Mouse (Mus musculus) neural tube, embryonic 15.5 days (tissue): ENCODE measurements around the gene Ddx39. TPM values are rescaled to one million over a fixed set of nuclear protein-coding genes. Genes with fewer than 3 reads are reported as not detected.

Source experiments
- ATAC-seq: fragments of 200-750 bp; cut with Nextera tagmentation; 2 replicates; pipeline ENCODE4 v1.8.0; 2017; ENCODE audit warnings: mild to moderate bottlenecking, moderate TSS enrichment, moderate library complexity; ENCODE audit not compliant: low FRiP score
- H3K27ac ChIP-seq: fragments of 300-500 bp; sonication (generic); replicated peaks from 2 replicates; pipeline ENCODE4 v1.5.1; 2015; ENCODE audit warnings: mild to moderate bottlenecking, inconsistent platforms
- H3K27me3 ChIP-seq: fragments of 300-500 bp; sonication (generic); replicated peaks from 2 replicates; pipeline ENCODE4 v1.6.1; 2015; ENCODE audit warnings: inconsistent platforms
- H3K36me3 ChIP-seq: fragments of 300-500 bp; sonication (generic); 2 replicates; pipeline ENCODE4 v1.6.1; 2015; ENCODE audit warnings: inconsistent platforms
- H3K4me1 ChIP-seq: fragments of 300-500 bp; sonication (generic); 2 replicates; pipeline ENCODE4 v1.6.1; 2015; ENCODE audit warnings: inconsistent platforms
- H3K4me2 ChIP-seq: fragments of 300-500 bp; sonication (generic); 2 replicates; pipeline ENCODE4 v1.6.1; 2015; ENCODE audit warnings: inconsistent platforms, mild to moderate bottlenecking, moderate library complexity
- H3K4me3 ChIP-seq: fragments of 300-500 bp; sonication (generic); replicated peaks from 2 replicates; pipeline ENCODE4 v1.5.1; 2015; ENCODE audit warnings: mild to moderate bottlenecking, inconsistent platforms
- H3K9ac ChIP-seq: fragments of 300-500 bp; sonication (generic); replicated peaks from 2 replicates; pipeline ENCODE4 v1.6.1; 2015; ENCODE audit warnings: mild to moderate bottlenecking, inconsistent platforms
- H3K9me3 ChIP-seq: fragments of 300-500 bp; sonication (generic); replicated peaks from 2 replicates; pipeline ENCODE4 v1.6.1; 2016; ENCODE audit warnings: inconsistent platforms
- WGBS: fragments of 180-500 bp; shearing (Covaris S2); methylation state at CpG from one replicate; pipeline ENCODE4 v1.1.7; 2015; ENCODE audit warnings: mixed read lengths; 5-methylcytosine and 5-hydroxymethylcytosine counted together
- polyA plus RNA-seq: library from polyadenylated mRNA; unstranded; fragments of >200 nt; fragmentation: Nextera tagmentation; extraction: Ambion mirVana; gene quantifications from 2 replicates; pipeline ENCODE4 v1.2.1, GENCODE M21; 2015

Ddx39 gene
- polyA plus RNA-seq, 1 experiment from 2014 or later = 86.5 TPM

DNA sequence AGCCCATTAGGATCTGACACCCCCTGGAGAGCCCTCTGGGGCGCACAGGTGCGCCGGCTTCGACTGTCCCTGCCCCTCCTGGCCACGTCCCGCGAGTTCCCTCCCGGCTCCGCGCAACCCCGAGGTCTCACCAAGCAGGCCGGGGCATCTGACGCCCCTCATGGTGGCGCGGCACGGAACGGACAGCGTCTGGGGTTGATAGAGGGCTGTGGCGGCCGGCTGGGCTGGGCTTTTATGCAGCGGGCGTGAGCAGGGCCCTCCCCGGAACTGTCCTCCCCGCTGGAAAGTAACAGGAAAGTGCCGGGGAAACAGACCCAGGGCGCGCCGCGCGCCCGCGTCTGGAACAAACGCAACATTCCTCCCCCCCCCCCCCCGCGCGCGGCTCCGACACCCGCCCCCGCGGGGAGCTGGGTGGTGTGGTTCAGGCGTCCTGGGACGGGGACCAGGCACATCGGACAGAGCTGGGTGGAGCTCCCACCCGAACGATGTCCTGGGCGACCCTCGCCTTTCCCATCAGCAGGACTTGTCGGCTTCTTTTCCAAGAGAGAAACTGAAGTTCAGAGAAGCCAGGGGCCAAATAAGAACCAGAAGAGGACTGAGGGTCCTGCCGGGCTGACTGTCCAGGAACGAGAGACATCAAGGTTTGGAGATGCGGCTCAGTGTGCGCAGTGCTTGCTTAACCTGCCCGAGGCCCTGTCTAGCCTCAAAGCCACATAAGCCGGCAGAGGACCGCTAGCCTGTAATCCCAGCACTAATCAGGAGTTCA is 26.2 kb downstream of the Ddx39 start, which contains the start of gene Adgre5:
Gene Adgre5 (minus strand): TSS at position 351 of the 766 bp plus-strand sequence.
- Histone ChIP-seq H3K27ac (peak within 1 kb of the TSS; percentile 64), H3K27me3 (peaks cover 39% of the 10 kb centered on the region), H3K4me1 (peaks cover 10% of the 10 kb centered on the region), H3K4me2 (peak within 1 kb of the TSS; percentile 88), H3K9me3 (no peaks in the 10 kb centered on the region), H3K9ac (peak within 1 kb of the TSS; percentile 54), H3K4me3 (peak within 1 kb of the TSS; percentile 46), H3K36me3 (no peaks in the 10 kb centered on the region)
- WGBS = 2% methylated on average over 41 of the region's 56 CpGs
- no peak; the same call in 1 of the 2 replicates for ATAC-seq

DNA sequence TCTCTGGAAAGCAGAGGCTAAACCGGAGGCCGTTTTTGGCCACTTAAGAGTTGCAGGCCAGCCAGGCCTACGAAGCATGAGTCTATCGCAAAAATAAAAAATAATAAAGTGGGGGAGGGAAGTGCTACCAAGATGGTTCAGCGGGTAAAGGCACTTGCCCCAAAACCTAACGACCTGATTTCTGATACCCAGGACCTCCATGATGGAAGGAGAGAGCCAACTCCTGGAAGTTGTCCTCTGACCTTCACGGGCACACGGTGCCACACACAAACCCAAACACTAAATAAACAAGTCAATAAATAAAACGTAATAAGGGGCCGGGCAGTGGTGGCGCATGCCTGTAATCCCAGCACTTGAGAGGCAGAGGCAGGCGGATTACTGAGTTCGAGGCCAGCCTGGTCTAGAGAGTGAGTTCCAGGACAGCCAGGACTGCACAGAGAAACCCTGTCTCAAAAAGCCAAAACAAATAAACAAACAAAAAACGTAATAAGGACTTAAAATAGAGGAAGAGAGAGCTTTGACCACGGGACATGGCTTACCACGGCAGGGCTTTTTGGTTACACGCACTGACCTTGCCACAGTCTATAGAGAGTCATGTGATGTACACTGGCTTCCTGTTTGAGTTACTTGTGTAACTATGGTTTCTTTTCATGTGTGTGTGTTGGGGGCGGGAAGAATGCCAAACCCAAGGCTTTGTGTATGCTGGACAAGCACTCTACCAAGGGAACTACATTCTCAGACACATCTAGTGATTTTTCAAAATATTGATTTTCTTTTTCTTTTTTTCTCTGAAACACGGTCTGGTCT is 27.1 kb downstream of the Ddx39 start:
- Histone ChIP-seq H3K4me1 (peaks cover 10% of the 10 kb centered on the region), H3K36me3 (no peaks in the 10 kb centered on the region), H3K9ac (no peak overlapping the region), H3K9me3 (no peaks in the 10 kb centered on the region), H3K4me3 (peak overlapping the region; percentile 46; the same call in 1 of the 2 replicates), H3K27me3 (peaks cover 39% of the 10 kb centered on the region), H3K27ac (no peak overlapping the region), H3K4me2 (peak overlapping the region; percentile 88)
- WGBS = 77% methylated on average over 19 of the region's 19 CpGs
- no peak for ATAC-seq

DNA sequence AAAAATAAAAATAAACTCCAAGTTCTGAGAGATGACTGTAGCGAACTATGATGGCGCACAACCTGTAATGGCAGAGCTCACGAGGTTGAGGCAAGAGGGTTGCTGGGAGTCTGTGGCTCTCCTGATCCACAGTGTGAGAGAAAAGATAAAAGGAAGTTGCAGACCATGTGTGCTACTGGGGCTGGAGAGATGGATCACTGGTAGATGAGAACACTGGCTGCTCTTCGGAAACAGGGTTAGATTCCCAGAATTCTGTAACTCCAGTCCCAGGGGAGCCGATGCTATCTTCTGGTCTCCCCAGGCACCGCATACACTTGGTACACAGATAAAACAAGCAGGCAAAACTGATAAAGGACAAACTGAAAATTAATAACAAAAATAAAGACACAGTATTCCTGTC is 28.0 kb downstream of the Ddx39 start:
- Histone ChIP-seq H3K9ac (no peak overlapping the region), H3K4me1 (peaks cover 17% of the 10 kb centered on the region), H3K27ac (no peak overlapping the region), H3K9me3 (no peaks in the 10 kb centered on the region), H3K36me3 (no peaks in the 10 kb centered on the region), H3K27me3 (peaks cover 39% of the 10 kb centered on the region), H3K4me3 (no peak overlapping the region), H3K4me2 (no peak overlapping the region)
- no peak for ATAC-seq
- WGBS = 95% methylated on average over 6 of the region's 6 CpGs

DNA sequence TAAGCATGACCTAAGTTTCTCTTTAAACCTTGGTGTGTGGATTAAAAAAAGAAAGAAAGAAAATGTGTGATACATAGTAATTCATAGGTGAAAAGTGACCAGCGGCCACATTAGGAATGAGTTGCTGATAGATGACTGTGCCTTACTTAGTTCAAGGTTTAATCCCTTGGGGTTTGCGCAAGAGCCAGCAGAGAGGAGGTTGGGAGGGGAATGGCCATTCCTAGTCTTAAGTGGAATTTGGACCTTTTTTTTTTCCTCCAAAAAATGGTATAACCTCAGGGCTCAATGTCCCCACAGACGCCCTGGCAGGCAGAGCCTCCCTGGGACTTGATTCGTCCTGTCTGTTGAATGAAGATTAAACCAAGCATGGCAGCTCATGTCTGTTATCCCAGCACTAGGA is 29.1 kb downstream of the Ddx39 start:
- Histone ChIP-seq H3K4me3 (no peak overlapping the region), H3K27ac (no peak overlapping the region), H3K36me3 (no peaks in the 10 kb centered on the region), H3K27me3 (peaks cover 45% of the 10 kb centered on the region), H3K4me2 (no peak overlapping the region), H3K9me3 (no peaks in the 10 kb centered on the region), H3K9ac (no peak overlapping the region), H3K4me1 (peaks cover 26% of the 10 kb centered on the region)
- WGBS = 92% methylated on average over 4 of the region's 4 CpGs
- no peak for ATAC-seq

DNA sequence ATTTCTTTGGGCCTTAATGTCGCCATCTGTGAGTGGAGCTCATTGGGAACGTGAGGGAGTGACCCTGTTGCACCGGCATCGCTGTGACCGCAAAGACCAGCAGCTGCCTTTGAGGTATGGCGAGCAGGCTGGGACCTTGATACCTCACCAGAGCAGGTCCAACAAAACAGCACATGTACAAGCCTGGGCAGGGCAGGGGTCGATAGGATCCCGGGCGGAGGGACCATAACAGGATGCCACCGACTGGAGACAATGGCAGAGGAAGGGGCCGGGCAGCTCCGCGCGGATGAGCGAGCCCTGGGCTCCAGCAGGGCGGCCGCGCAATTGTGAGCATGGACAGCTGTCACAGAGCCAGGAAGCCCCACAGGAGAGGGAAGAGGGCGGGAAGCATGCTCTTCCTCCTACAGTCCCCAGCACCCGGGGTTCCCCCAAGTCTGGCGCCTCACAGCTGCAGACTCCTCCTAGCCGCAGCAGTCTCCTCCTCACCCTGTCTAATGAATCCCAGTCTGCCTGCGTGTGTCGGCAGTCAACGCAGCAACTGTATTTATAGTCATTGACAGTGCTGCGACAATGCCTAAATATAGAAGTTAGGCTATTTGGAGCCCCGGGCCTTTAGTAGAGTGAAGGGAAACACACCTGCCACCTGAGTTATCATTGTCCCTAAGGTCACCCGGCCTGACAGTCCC is 32.8 kb downstream of the Ddx39 start:
- peak; percentile 76 for ATAC-seq
- WGBS = 1% methylated on average over 28 of the region's 28 CpGs

DNA sequence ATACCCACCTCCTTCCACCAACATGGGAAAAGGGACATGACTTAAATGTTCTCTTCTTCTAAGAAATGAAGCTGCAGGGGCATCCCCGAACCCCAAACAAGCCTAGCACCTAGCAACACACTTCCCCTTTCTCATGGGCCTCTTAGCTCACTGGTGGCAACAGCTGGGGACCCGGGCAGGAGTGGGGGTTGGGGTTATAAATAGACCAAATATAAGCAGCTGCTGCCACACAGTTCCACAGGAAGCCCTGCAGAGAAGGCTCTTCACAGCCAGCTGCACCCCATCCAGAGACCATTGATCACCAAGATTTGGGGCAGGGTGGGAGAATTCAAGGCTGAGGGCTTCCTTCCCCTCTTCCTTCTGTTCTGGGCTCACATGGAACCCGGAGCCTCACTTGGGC is 33.7 kb downstream of the Ddx39 start:
- peak overlapping the region; percentile 37; the same call in 1 of the 2 replicates for H3K27ac ChIP-seq
- H3K9ac ChIP-seq = no peak overlapping the region
- H3K9me3 ChIP-seq = no peaks in the 10 kb centered on the region
- H3K4me3 ChIP-seq = no peak overlapping the region
- ATAC-seq = no peak
- WGBS = 34% methylated on average over 3 of the region's 3 CpGs
- H3K4me2 ChIP-seq = peak overlapping the region; percentile 80; the same call in 1 of the 2 replicates
- no peaks in the 10 kb centered on the region for H3K36me3 ChIP-seq
- peaks cover 8% of the 10 kb centered on the region for H3K27me3 ChIP-seq
- H3K4me1 ChIP-seq = peaks cover 16% of the 10 kb centered on the region

More for the DNA sequence above, 32.8 kb downstream of the Ddx39 start:
- no peaks in the 10 kb centered on the region for H3K9me3 ChIP-seq
- no peaks in the 10 kb centered on the region for H3K36me3 ChIP-seq
- H3K4me3 ChIP-seq = peak overlapping the region; percentile 38
- peak overlapping the region; percentile 58 for H3K27ac ChIP-seq
- H3K27me3 ChIP-seq = peaks cover 10% of the 10 kb centered on the region
- H3K4me1 ChIP-seq = peaks cover 16% of the 10 kb centered on the region
- peak overlapping the region; percentile 80 for H3K4me2 ChIP-seq
- peak overlapping the region; percentile 47 for H3K9ac ChIP-seq

DNA sequence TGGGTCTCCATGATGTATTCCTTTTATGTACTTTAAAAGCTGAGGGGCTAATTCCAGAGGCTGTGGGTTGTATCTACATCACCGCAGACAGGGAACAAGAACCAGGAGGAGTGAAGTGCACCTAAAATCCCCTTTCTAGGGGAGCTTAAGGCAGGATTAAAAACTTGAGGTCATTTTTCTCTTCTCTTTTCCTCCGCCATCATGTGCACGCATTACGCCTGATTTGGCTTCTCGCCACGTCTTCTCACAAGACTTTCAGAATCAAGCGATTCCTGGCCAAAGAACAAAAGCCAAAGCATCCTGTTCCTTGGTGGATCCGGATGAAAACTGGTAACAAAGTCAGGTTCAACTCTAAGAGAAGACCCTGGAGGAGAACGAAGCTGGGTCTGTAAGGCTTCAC is 34.3 kb downstream of the Ddx39 start:
- Histone ChIP-seq H3K4me3 (no peak overlapping the region), H3K4me1 (peaks cover 16% of the 10 kb centered on the region), H3K9me3 (no peaks in the 10 kb centered on the region), H3K27me3 (peaks cover 8% of the 10 kb centered on the region), H3K9ac (no peak overlapping the region), H3K4me2 (no peak overlapping the region), H3K36me3 (no peaks in the 10 kb centered on the region), H3K27ac (peak overlapping the region; percentile 37; the same call in 1 of the 2 replicates)
- no peak for ATAC-seq
- 89% methylated on average over 9 of the region's 9 CpGs for WGBS

DNA sequence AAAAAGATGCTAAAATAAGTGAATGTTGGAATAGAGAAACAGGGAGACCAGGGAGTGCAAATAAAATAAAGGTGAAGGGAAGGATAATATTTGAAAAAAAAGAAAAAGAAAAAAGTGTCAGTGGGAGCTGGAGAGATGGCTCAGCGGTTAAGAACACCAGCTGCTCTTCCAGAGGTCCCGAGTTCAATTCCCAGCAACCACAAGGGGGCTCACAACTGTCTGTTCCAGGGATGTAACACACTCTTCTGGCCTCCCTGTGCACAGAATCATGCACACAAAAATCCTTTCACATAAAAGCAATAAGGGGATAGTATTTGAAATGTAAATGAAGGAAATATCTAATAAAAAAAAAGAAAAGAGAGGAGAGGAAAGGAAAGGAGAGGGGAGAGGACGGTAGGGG is 39.2 kb downstream of the Ddx39 start:
- ATAC-seq = no peak
- Histone ChIP-seq H3K27ac (no peak overlapping the region), H3K9me3 (no peaks in the 10 kb centered on the region), H3K36me3 (no peaks in the 10 kb centered on the region), H3K4me2 (no peak overlapping the region), H3K4me3 (no peak overlapping the region), H3K4me1 (no peaks in the 10 kb centered on the region), H3K9ac (no peak overlapping the region), H3K27me3 (no peaks in the 10 kb centered on the region)
- 53% methylated on average over 2 of the region's 3 CpGs for WGBS

DNA sequence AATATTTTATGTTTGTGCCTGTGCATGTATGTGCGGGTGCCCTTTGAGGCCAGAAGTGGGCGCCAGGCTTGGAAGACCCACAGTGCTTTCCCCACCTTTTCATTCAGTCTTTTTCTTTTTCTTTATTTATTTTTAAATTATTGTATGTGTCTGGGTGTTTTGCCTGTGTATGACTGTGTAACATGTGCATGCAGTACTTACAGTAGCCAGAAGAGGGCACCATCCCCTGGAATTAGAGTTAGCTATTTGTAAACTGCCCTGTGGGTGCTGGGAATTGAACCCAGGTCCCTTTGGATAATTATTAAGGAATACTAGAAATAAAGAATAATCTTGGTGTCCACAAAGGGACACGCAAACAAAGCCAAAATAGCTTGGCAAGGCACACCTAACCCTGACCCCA is 41.3 kb downstream of the Ddx39 start:
- no peak for ATAC-seq
- WGBS = 96% methylated on average over 3 of the region's 3 CpGs

DNA sequence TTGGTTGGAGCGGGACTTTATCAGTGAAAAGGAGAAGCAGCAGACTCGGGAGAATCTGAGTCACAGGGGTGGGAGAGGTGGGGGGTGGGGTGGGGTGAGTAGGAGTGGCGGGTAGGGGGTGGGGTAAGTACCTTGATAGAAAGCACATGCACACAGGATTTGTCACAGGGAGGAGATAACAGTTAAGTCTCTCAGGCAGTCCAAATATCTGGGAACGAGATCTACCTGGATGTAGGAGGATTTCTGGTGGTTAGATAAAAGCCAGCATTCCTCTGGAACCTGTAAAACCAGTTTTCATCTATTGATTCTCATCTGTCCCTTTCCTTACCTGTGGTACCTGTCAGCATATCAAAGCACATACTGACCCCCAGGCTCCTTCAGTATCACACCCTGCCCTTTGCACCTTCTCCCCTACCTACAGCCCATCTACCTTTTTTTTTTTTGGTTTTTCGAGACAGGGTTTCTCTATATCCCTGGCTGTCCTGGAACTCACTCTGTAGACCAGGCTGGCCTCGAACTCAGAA is 42.2 kb downstream of the Ddx39 start:
- Histone ChIP-seq H3K4me1 (0 out of 2 replicates have a peak, but pooled peaks cover 3% of the 10 kb centered on the region), H3K27ac (no peak overlapping the region), H3K4me3 (no peak overlapping the region), H3K27me3 (no peaks in the 10 kb centered on the region), H3K4me2 (no peak overlapping the region), H3K9me3 (no peaks in the 10 kb centered on the region), H3K36me3 (no peaks in the 10 kb centered on the region), H3K9ac (no peak overlapping the region)
- no peak for ATAC-seq
- WGBS = 87% methylated on average over 6 of the region's 6 CpGs

More for the DNA sequence above, 41.3 kb downstream of the Ddx39 start:
- Histone ChIP-seq H3K27ac (no peak overlapping the region), H3K36me3 (no peaks in the 10 kb centered on the region), H3K27me3 (no peaks in the 10 kb centered on the region), H3K4me1 (0 out of 2 replicates have a peak, but pooled peaks cover 3% of the 10 kb centered on the region), H3K4me3 (no peak overlapping the region), H3K4me2 (no peak overlapping the region), H3K9me3 (no peaks in the 10 kb centered on the region), H3K9ac (no peak overlapping the region)

DNA sequence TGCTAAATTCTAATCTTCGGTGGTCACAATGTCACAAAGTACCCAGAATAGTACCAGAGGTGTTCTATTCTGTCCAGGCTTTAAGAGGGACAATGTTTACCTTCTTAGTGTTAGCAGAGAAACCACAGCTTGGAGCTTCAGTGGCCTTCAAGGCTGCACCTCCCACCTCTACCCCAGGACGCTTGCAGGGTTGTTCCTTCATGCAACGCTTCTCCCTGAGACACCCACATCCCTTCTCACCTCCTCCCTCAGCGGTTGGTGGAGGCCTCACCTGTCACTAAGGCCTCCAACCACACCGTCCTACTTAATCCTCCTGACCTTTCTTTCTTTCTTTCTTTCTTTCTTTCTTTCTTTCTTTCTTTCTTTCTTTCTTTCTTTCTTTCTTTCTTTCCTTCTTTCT is 43.3 kb downstream of the Ddx39 start:
- Histone ChIP-seq H3K4me1 (0 out of 2 replicates have a peak, but pooled peaks cover 3% of the 10 kb centered on the region), H3K4me2 (no peak overlapping the region), H3K9me3 (no peaks in the 10 kb centered on the region), H3K36me3 (no peaks in the 10 kb centered on the region), H3K27ac (no peak overlapping the region), H3K4me3 (no peak overlapping the region), H3K9ac (no peak overlapping the region), H3K27me3 (no peaks in the 10 kb centered on the region)
- ATAC-seq = no peak
- WGBS = 69% methylated on average over 5 of the region's 5 CpGs
